Mouse (Mus musculus) MEL (cell line): ENCODE results near the gene Fastkd5. TPM values are rescaled to one million over a fixed set of nuclear protein-coding genes. Genes with fewer than 3 reads are reported as not detected.
A peak's percentile ranks its signal among the peaks of the same experiment; 100 is the strongest.

ENCODE experiments used
- DNase-seq: peaks from one replicate; pipeline ENCODE4 v3.0.0; 2011; ENCODE audit warnings: low read depth, low spot score
- H3K27ac ChIP-seq: 2 replicates; pipeline ENCODE4 v1.5.1; 2012; ENCODE audit warnings: low read depth, mild to moderate bottlenecking, control low read depth, low read length, moderate library complexity; ENCODE audit not compliant: control insufficient read depth
- H3K27me3 ChIP-seq, 2 experiments: fragments of 150-350 bp in 1 of 2; sonication (generic) in 1 of 2; 2 replicates each; pipeline ENCODE4 v1.6.1; 2012; ENCODE audit warnings: low read length in 2 of 2, mild to moderate bottlenecking in 2 of 2, improper control_type of control experiment in 1 of 2, moderate library complexity in 1 of 2; ENCODE audit not compliant: insufficient read depth in 2 of 2, control insufficient read depth in 1 of 2
- H3K36me3 ChIP-seq, 2 experiments: 2 replicates each; pipeline ENCODE4 v1.6.1; 2012 to 2014; ENCODE audit warnings: low read length in 2 of 2, improper control_type of control experiment in 1 of 2, inconsistent platforms in 1 of 2, mild to moderate bottlenecking in 1 of 2; ENCODE audit not compliant: insufficient read depth in 2 of 2, control insufficient read depth in 1 of 2
- H3K4me1 ChIP-seq, 2 experiments: fragments of 150-350 bp in 1 of 2; sonication (generic) in 1 of 2; 2 replicates each; pipeline ENCODE4 v1.6.1; 2012; ENCODE audit warnings: low read length in 2 of 2, improper control_type of control experiment in 1 of 2, mild to moderate bottlenecking in 1 of 2; ENCODE audit not compliant: insufficient read depth in 2 of 2, control insufficient read depth in 1 of 2
- H3K4me3 ChIP-seq, 2 experiments: fragments of 150-350 bp in 1 of 2; sonication (generic) in 1 of 2; 2 replicates each; pipeline ENCODE4 v1.5.1; 2012; ENCODE audit warnings: low read depth in 2 of 2, low read length in 2 of 2, mild to moderate bottlenecking in 2 of 2, moderate library complexity in 2 of 2, control low read depth in 1 of 2, improper control_type of control experiment in 1 of 2; ENCODE audit not compliant: control insufficient read depth in 1 of 2, insufficient read depth in 1 of 2
- H3K79me2 ChIP-seq: 2 replicates; pipeline ENCODE4 v1.6.1; 2012; ENCODE audit warnings: mild to moderate bottlenecking, low read length, moderate library complexity; ENCODE audit not compliant: control insufficient read depth, poor library complexity, insufficient read depth
- H3K9ac ChIP-seq: 2 replicates; pipeline ENCODE4 v1.6.1; 2012; ENCODE audit warnings: low read depth, mild to moderate bottlenecking, control low read depth, low read length, moderate library complexity; ENCODE audit not compliant: control insufficient read depth, poor library complexity, severe bottlenecking
- H3K9me3 ChIP-seq: fragments of 150-350 bp; sonication (generic); replicated peaks from 2 replicates; pipeline ENCODE4 v1.6.1; 2012; ENCODE audit warnings: mild to moderate bottlenecking, low read length, improper control_type of control experiment, moderate library complexity; ENCODE audit not compliant: insufficient read depth
- BHLHE40 ChIP-seq: IDR thresholded peaks from 2 replicates; pipeline ENCODE4 v1.6.1; 2012; ENCODE audit warnings: low read depth, mild to moderate bottlenecking, inconsistent platforms, low read length, improper control_type of control experiment, borderline replicate concordance
- CHD2 ChIP-seq: IDR thresholded peaks from 2 replicates; pipeline ENCODE4 v1.6.1; 2011; ENCODE audit warnings: low read length, improper control_type of control experiment
- CTCF ChIP-seq, 3 experiments: IDR thresholded peaks in 2 of 3; conservative IDR thresholded peaks in 1 of 3; 2 replicates each; pipeline ENCODE4 v1.5.1; 2011 to 2012; ENCODE audit warnings: low read length in 3 of 3, low read depth in 2 of 3, mild to moderate bottlenecking in 2 of 3, improper control_type of control experiment in 1 of 3, inconsistent platforms in 1 of 3, mixed read lengths in 1 of 3, moderate library complexity in 1 of 3; ENCODE audit not compliant: control insufficient read depth in 1 of 3, insufficient read depth in 1 of 3, poor library complexity in 1 of 3, severe bottlenecking in 1 of 3
- E2F4 ChIP-seq: IDR thresholded peaks from 2 replicates; pipeline ENCODE4 v1.6.1; 2011; ENCODE audit warnings: low read depth, low read length, improper control_type of control experiment, borderline replicate concordance
- ELF1 ChIP-seq: IDR thresholded peaks from 2 replicates; pipeline ENCODE4 v1.6.1; 2014; ENCODE audit warnings: low read depth, mild to moderate bottlenecking, inconsistent platforms, low read length, improper control_type of control experiment, moderate library complexity
- EP300 ChIP-seq, 2 experiments: IDR thresholded peaks; 2 replicates each; pipeline ENCODE4 v1.6.1; 2011; ENCODE audit warnings: improper control_type of control experiment in 2 of 2, low read length in 2 of 2, low read depth in 1 of 2, mild to moderate bottlenecking in 1 of 2
- ETS1 ChIP-seq: IDR thresholded peaks from 2 replicates; pipeline ENCODE4 v1.6.1; 2012; ENCODE audit warnings: low read depth, mild to moderate bottlenecking, inconsistent platforms, low read length, improper control_type of control experiment, moderate library complexity
- GABPA ChIP-seq: IDR thresholded peaks from 2 replicates; pipeline ENCODE4 v1.6.1; 2012; ENCODE audit warnings: low read depth, mild to moderate bottlenecking, inconsistent platforms, low read length, improper control_type of control experiment, moderate library complexity
- HCFC1 ChIP-seq: IDR thresholded peaks from 2 replicates; pipeline ENCODE4 v1.6.1; 2012; ENCODE audit warnings: low read depth, mild to moderate bottlenecking, inconsistent platforms, low read length, improper control_type of control experiment, moderate library complexity
- JUND ChIP-seq: IDR thresholded peaks from 2 replicates; pipeline ENCODE4 v1.6.1; 2011; ENCODE audit warnings: low read depth, mild to moderate bottlenecking, improper control_type of control experiment, low read length
- KAT2A ChIP-seq: conservative IDR thresholded peaks from 2 replicates; pipeline ENCODE4 v1.6.1; 2012; ENCODE audit warnings: low read depth, low read length, improper control_type of control experiment, inconsistent platforms
- MAFK ChIP-seq: IDR thresholded peaks from 2 replicates; pipeline ENCODE4 v1.6.1; 2011; ENCODE audit warnings: low read depth, mild to moderate bottlenecking, low read length, improper control_type of control experiment, borderline replicate concordance
- MAX ChIP-seq: IDR thresholded peaks from 2 replicates; pipeline ENCODE4 v1.6.1; 2011; ENCODE audit warnings: low read length, improper control_type of control experiment
- MAZ ChIP-seq: IDR thresholded peaks from 2 replicates; pipeline ENCODE4 v1.6.1; 2012; ENCODE audit warnings: low read depth, mild to moderate bottlenecking, inconsistent platforms, low read length, improper control_type of control experiment
- MEF2A ChIP-seq: IDR thresholded peaks from 2 replicates; pipeline ENCODE4 v1.6.1; 2014; ENCODE audit warnings: low read depth, mild to moderate bottlenecking, inconsistent platforms, low read length, improper control_type of control experiment; ENCODE audit not compliant: poor library complexity, insufficient replicate concordance, severe bottlenecking; ENCODE audit errors: extremely low read depth
- MXI1 ChIP-seq: IDR thresholded peaks from 2 replicates; pipeline ENCODE4 v1.6.1; 2011; ENCODE audit warnings: mild to moderate bottlenecking, low read depth, low read length, improper control_type of control experiment
- MYC ChIP-seq: IDR thresholded peaks from 2 replicates; pipeline ENCODE4 v1.6.1; 2011; ENCODE audit warnings: low read depth, mild to moderate bottlenecking, low read length, improper control_type of control experiment, moderate library complexity
- NELFE ChIP-seq: IDR thresholded peaks from 2 replicates; pipeline ENCODE4 v1.6.1; 2011; ENCODE audit warnings: low read depth, low read length, improper control_type of control experiment
- NRF1 ChIP-seq: IDR thresholded peaks from 2 replicates; pipeline ENCODE4 v1.6.1; 2014; ENCODE audit warnings: low read depth, mild to moderate bottlenecking, inconsistent platforms, low read length, improper control_type of control experiment, moderate library complexity; ENCODE audit not compliant: poor library complexity, insufficient read depth, severe bottlenecking
- POLR2A ChIP-seq, 2 experiments: IDR thresholded peaks; 2 replicates each; pipeline ENCODE4 v1.6.1; 2011 to 2012; ENCODE audit warnings: low read length in 2 of 2, mild to moderate bottlenecking in 2 of 2, control low read depth in 1 of 2, improper control_type of control experiment in 1 of 2, low read depth in 1 of 2, moderate library complexity in 1 of 2; ENCODE audit not compliant: control insufficient read depth in 1 of 2, insufficient read depth in 1 of 2, poor library complexity in 1 of 2
- POLR2AphosphoS2 ChIP-seq: IDR thresholded peaks from 2 replicates; pipeline ENCODE4 v1.6.1; 2011; ENCODE audit warnings: low read length, improper control_type of control experiment
- POLR2AphosphoS5 ChIP-seq: IDR thresholded peaks from 2 replicates; pipeline ENCODE4 v1.6.1; 2012; ENCODE audit warnings: low read depth, borderline replicate concordance, mild to moderate bottlenecking, inconsistent platforms, low read length, moderate library complexity, mixed read lengths
- RAD21 ChIP-seq: IDR thresholded peaks from 2 replicates; pipeline ENCODE4 v1.6.1; 2011; ENCODE audit warnings: mild to moderate bottlenecking, low read depth, low read length, improper control_type of control experiment
- SIN3A ChIP-seq: IDR thresholded peaks from 2 replicates; pipeline ENCODE4 v1.6.1; 2012; ENCODE audit warnings: low read length, improper control_type of control experiment, inconsistent platforms
- SMC3 ChIP-seq: IDR thresholded peaks from 2 replicates; pipeline ENCODE4 v1.6.1; 2011; ENCODE audit warnings: low read depth, low read length, improper control_type of control experiment
- TAL1 ChIP-seq: IDR thresholded peaks from 2 replicates; pipeline ENCODE4 v1.6.1; 2012; ENCODE audit warnings: mild to moderate bottlenecking, inconsistent platforms, low read length, moderate library complexity, mixed read lengths
- TBP ChIP-seq: IDR thresholded peaks from 2 replicates; pipeline ENCODE4 v1.8.0; 2011; ENCODE audit warnings: low read depth, low read length, improper control_type of control experiment
- TCF12 ChIP-seq: IDR thresholded peaks from 2 replicates; pipeline ENCODE4 v1.6.1; 2014; ENCODE audit warnings: low read depth, mild to moderate bottlenecking, inconsistent platforms, low read length, improper control_type of control experiment, moderate library complexity
- UBTF ChIP-seq: IDR thresholded peaks from 2 replicates; pipeline ENCODE4 v1.6.1; 2012; ENCODE audit warnings: low read depth, mild to moderate bottlenecking, inconsistent platforms, low read length, improper control_type of control experiment, moderate library complexity, borderline replicate concordance; ENCODE audit not compliant: insufficient read depth
- USF1 ChIP-seq: IDR thresholded peaks from 2 replicates; pipeline ENCODE4 v1.6.1; 2014; ENCODE audit warnings: low read depth, mild to moderate bottlenecking, inconsistent platforms, low read length, improper control_type of control experiment, moderate library complexity
- USF2 ChIP-seq, 2 experiments: IDR thresholded peaks; 2 replicates each; pipeline ENCODE4 v1.6.1; 2011 to 2012; ENCODE audit warnings: improper control_type of control experiment in 2 of 2, low read length in 2 of 2, borderline replicate concordance in 1 of 2, inconsistent platforms in 1 of 2, low read depth in 1 of 2, mild to moderate bottlenecking in 1 of 2; ENCODE audit not compliant: insufficient read depth in 1 of 2
- ZC3H11A ChIP-seq: IDR thresholded peaks from 2 replicates; pipeline ENCODE4 v1.6.1; 2012; ENCODE audit warnings: low read depth, mild to moderate bottlenecking, inconsistent platforms, low read length, improper control_type of control experiment
- ZMIZ1 ChIP-seq: IDR thresholded peaks from 2 replicates; pipeline ENCODE4 v1.6.1; 2012; ENCODE audit warnings: low read depth, mild to moderate bottlenecking, inconsistent platforms, low read length, improper control_type of control experiment, moderate library complexity
- polyA plus RNA-seq, 2 experiments: library from polyadenylated mRNA; stranded (reverse) in 1 of 2; unstranded in 1 of 2; fragments of >175 nt in 1 of 2; fragments of >200 nt in 1 of 2; gene quantifications; 2 replicates each; pipeline versions ENCODE4 v1.2.1 to v1.2.4; 2012; ENCODE audit warnings: low replicate concordance in 2 of 2, low read depth in 1 of 2; ENCODE audit not compliant: insufficient read length in 2 of 2, insufficient read depth in 1 of 2, missing spikeins in 1 of 2
- total RNA-seq: library from RNA; depleted of rRNA; stranded (reverse); fragments of 300-350 nt; gene quantifications from 2 replicates; pipeline ENCODE4 v1.2.3, GENCODE M21; 2012

The Fastkd5 gene
- total and polyA plus RNA-seq, 3 experiments, result 11.7 to 15.3 TPM; not detected in 1

GRCm38 (mm10) chr2:130667559-130667958 is 37.7 kb upstream of the Fastkd5 start, which contains the start of gene Itpa (continued):
- peak; percentile 70 for TF ChIP-seq MAX
- TF ChIP-seq GABPA, result no peak

- DNase-seq, result peak; percentile 99
- H3K27ac ChIP-seq, result peak within 1 kb of the TSS; percentile 97
- peak within 1 kb of the TSS; percentile 72 to 73 for H3K4me3 ChIP-seq
- peaks cover 3 to 24% of the 10 kb centered on the region in 2 experiments; a peak in 3 of 4 replicates for H3K36me3 ChIP-seq
- peak within 1 kb of the TSS; percentile 94 for H3K9ac ChIP-seq
- H3K4me1 ChIP-seq, result peaks cover 2 to 20% of the 10 kb centered on the region in 2 experiments
- no peaks in the 10 kb centered on the region for H3K9me3 ChIP-seq
- H3K79me2 ChIP-seq, result peaks cover 24% of the 10 kb centered on the region
- H3K27me3 ChIP-seq, result no peaks in the 10 kb centered on the region
- TF ChIP-seq MAX (peak; percentile 90), EP300 (IDR thresholded peaks at IDR 0.05; ENCODE audit: low read depth in 1 of 2, low read length in 2 of 2) (no peak), BHLHE40 (no peak), NELFE (peak; percentile 97), MXI1 (peak; percentile 64; the same call in 1 of the 2 replicates), RAD21 (no peak), MYC (peak; percentile 63; the same call in 1 of the 2 replicates), POLR2AphosphoS5 (0 out of 2 replicates have a peak, but pooled peaks have one; percentile 19), GABPA (no peak), KAT2A (no peak), USF1 (0 out of 2 replicates have a peak, but pooled peaks have one; percentile 30), HCFC1 (peak; percentile 80), SIN3A (peak; percentile 76; the same call in 1 of the 2 replicates), SMC3 (no peak), ELF1 (no peak), ZMIZ1 (peak; percentile 86), USF2 (IDR thresholded peaks at IDR 0.05; ENCODE audit: borderline replicate concordance in 1 of 2, insufficient read depth in 1 of 2, low read depth in 1 of 2, low read length in 2 of 2) (no peak), ZC3H11A (no peak), NRF1 (peak; percentile 86), TBP (peak; percentile 31; the same call in 1 of the 2 replicates), CHD2 (no peak), POLR2A (IDR thresholded peaks at IDR 0.05; ENCODE audit: control insufficient read depth in 1 of 2, insufficient read depth in 1 of 2, low read depth in 1 of 2, low read length in 2 of 2, poor library complexity in 1 of 2) (peak; percentile 95 to 97), ETS1 (peak; percentile 5; the same call in 1 of the 2 replicates), UBTF (no peak), JUND (no peak), CTCF (IDR thresholded peaks at IDR 0.05 in 2 of 3, conservative IDR thresholded peaks at IDR 0.05 in 1 of 3; ENCODE audit: control insufficient read depth in 1 of 3, insufficient read depth in 1 of 3, low read depth in 2 of 3, low read length in 3 of 3, poor library complexity in 1 of 3, severe bottlenecking in 1 of 3) (no peak), MAZ (no peak), MAFK (no peak), MEF2A (no peak), POLR2AphosphoS2 (peak; percentile 88), TCF12 (no peak), E2F4 (peak; percentile 78; the same call in 1 of the 2 replicates), TAL1 (no peak)
Observed at GRCm38 (mm10) chr2:130664102-130664701, 34.4 kb upstream of the Fastkd5 start, which contains the start of gene Ddrgk1. TSS of gene Ddrgk1 (minus strand) at chr2:130664659.
